Mouse (Mus musculus): Measurements from ENCODE around the gene Pif1.

DNA sequence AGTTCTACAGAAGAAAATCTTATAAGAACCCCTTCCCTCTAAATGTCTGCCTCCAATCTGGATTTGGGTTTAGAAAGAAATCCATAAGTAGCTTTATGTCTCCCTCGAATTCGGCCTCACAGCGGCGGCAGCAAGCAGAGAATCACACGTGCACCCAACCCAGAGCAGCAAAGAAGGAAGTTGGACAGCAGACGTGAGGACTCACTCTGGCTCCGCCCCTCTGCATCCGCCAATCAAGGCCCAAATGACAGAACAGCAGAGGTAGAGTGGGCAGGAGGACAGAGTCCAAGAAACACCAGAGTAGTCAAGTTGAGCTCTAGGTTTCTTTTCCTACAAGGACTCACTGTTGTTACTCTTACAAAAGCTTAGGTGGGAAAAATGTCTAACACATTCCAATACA is 3.9 kb upstream of the Pif1 start:
- TF ChIP-seq CTCF (IDR thresholded peaks at IDR 0.05; ENCODE audit: control insufficient read depth, insufficient read depth, insufficient read length) (no peak), MYOG (IDR thresholded peaks at IDR 0.05; ENCODE audit: control insufficient read depth, extremely low read depth, insufficient read length) (no peak), FOSL1 (IDR thresholded peaks at IDR 0.05; ENCODE audit: insufficient read depth, low read length, poor library complexity, severe bottlenecking) (no peak), MYOD1 (IDR thresholded peaks at IDR 0.05; ENCODE audit: control insufficient read depth, insufficient read length, low read depth) (no peak), USF1 (IDR thresholded peaks at IDR 0.05; ENCODE audit: low read depth) (no peak), MAX (IDR thresholded peaks at IDR 0.05) (no peak)

All from C2C12 (cell line).